Mouse (Mus musculus) embryonic facial prominence, embryonic 11.5 days (tissue): ENCODE results near the gene Hpgd. TPM values are rescaled to one million over a fixed set of nuclear protein-coding genes. Genes with fewer than 3 reads are reported as not detected.

Experiments
- ATAC-seq: fragments of 200-750 bp; cut with Nextera tagmentation; replicated peaks from 2 replicates; pipeline ENCODE4 v1.8.0; 2017; ENCODE audit warnings: low read depth; ENCODE audit not compliant: insufficient number of reproducible peaks, low FRiP score, low TSS enrichment
- DNase-seq: peaks from one replicate; pipeline ENCODE4 v3.0.0-alpha.2; 2015; ENCODE audit warnings: low spot score
- H3K27ac ChIP-seq: fragments of 300-500 bp; sonication (generic); replicated peaks from 2 replicates; pipeline ENCODE4 v1.5.1; 2014; ENCODE audit warnings: mild to moderate bottlenecking, low read depth, low read length, control low read depth
- H3K27me3 ChIP-seq: fragments of 300-500 bp; sonication (generic); 2 replicates; pipeline ENCODE4 v1.6.1; 2014; ENCODE audit warnings: mild to moderate bottlenecking, low read length, moderate library complexity, mixed read lengths; ENCODE audit not compliant: control insufficient read depth, insufficient read depth
- H3K36me3 ChIP-seq: fragments of 300-500 bp; sonication (generic); replicated peaks from 2 replicates; pipeline ENCODE4 v1.6.1; 2014; ENCODE audit warnings: low read depth, mild to moderate bottlenecking, low read length, moderate library complexity, mixed read lengths; ENCODE audit not compliant: control insufficient read depth, insufficient read depth
- H3K4me1 ChIP-seq: fragments of 300-500 bp; sonication (generic); 2 replicates; pipeline ENCODE4 v1.6.1; 2014; ENCODE audit warnings: low read length, mixed read lengths; ENCODE audit not compliant: control insufficient read depth, insufficient read depth
- H3K4me2 ChIP-seq: fragments of 300-500 bp; sonication (generic); 2 replicates; pipeline ENCODE4 v1.6.1; 2014; ENCODE audit warnings: low read depth, mild to moderate bottlenecking, control low read depth, low read length, moderate library complexity
- H3K4me3 ChIP-seq: fragments of 300-500 bp; sonication (generic); 2 replicates; pipeline ENCODE4 v1.5.1; 2014; ENCODE audit warnings: low read depth, low read length, control low read depth
- H3K9ac ChIP-seq: fragments of 300-500 bp; sonication (generic); replicated peaks from 2 replicates; pipeline ENCODE4 v1.6.1; 2014; ENCODE audit warnings: mild to moderate bottlenecking, control low read depth, low read length
- H3K9me3 ChIP-seq: fragments of 300-500 bp; sonication (generic); replicated peaks from 2 replicates; pipeline ENCODE4 v1.6.1; 2016; ENCODE audit warnings: mild to moderate bottlenecking, low read length, inconsistent platforms, mixed read lengths; ENCODE audit not compliant: control insufficient read depth
- WGBS: fragments of 180-500 bp; shearing (Covaris S2); extraction: QIAGEN DNeasy Blood & Tissue Kit; methylation state at CpG from one replicate; pipeline ENCODE4 v1.1.7; 2014; 5-methylcytosine and 5-hydroxymethylcytosine counted together
- polyA plus RNA-seq: library from polyadenylated mRNA; unstranded; fragments of >200 nt; fragmentation: Nextera tagmentation; extraction: Ambion mirVana; gene quantifications from 2 replicates; pipeline ENCODE4 v1.2.1, GENCODE M21; 2014

Hpgd gene
- polyA plus RNA-seq, 1 experiment from 2014 or later, result 44.9 TPM

GRCm38 (mm10) chr8:56277810-56278528 lies 16.4 kb upstream of the Hpgd start:
- Histone ChIP-seq H3K27ac (no peak overlapping the region), H3K36me3 (no peaks in the 10 kb centered on the region), H3K4me3 (no peak overlapping the region), H3K27me3 (no peaks in the 10 kb centered on the region), H3K4me2 (no peak overlapping the region), H3K9me3 (no peaks in the 10 kb centered on the region), H3K4me1 (no peaks in the 10 kb centered on the region), H3K9ac (no peak overlapping the region)
- ATAC-seq (no peak), DNase-seq (no peak)
- WGBS, result 92% methylated on average over 7 of the region's 9 CpGs

GRCm38 (mm10) chr8:56278545-56279063 lies 15.8 kb upstream of the Hpgd start:
- no peak overlapping the region for H3K9ac ChIP-seq
- no peaks in the 10 kb centered on the region for H3K4me1 ChIP-seq
- H3K27ac ChIP-seq, result no peak overlapping the region
- no peaks in the 10 kb centered on the region for H3K27me3 ChIP-seq
- no peak overlapping the region for H3K4me2 ChIP-seq
- H3K9me3 ChIP-seq, result no peaks in the 10 kb centered on the region
- ATAC-seq, result no peak
- DNase-seq, result no peak
- WGBS, result 59% methylated on average over 2 of the region's 2 CpGs
- no peaks in the 10 kb centered on the region for H3K36me3 ChIP-seq
- H3K4me3 ChIP-seq, result no peak overlapping the region

GRCm38 (mm10) chr8:56283936-56284335 lies 10.4 kb upstream of the Hpgd start:
- H3K9ac ChIP-seq, result no peak overlapping the region
- H3K4me3 ChIP-seq, result no peak overlapping the region
- H3K4me2 ChIP-seq, result no peak overlapping the region
- no peaks in the 10 kb centered on the region for H3K27me3 ChIP-seq
- H3K4me1 ChIP-seq, result no peaks in the 10 kb centered on the region
- no peaks in the 10 kb centered on the region for H3K36me3 ChIP-seq
- H3K27ac ChIP-seq, result no peak overlapping the region
- H3K9me3 ChIP-seq, result no peaks in the 10 kb centered on the region
- DNase-seq, result no peak
- no peak for ATAC-seq
- WGBS, result 83% methylated on average over 1 of the region's 1 CpGs

GRCm38 (mm10) chr8:56284957-56285356 lies 9.4 kb upstream of the Hpgd start:
- H3K4me1 ChIP-seq, result no peaks in the 10 kb centered on the region
- no peak overlapping the region for H3K4me3 ChIP-seq
- 32% methylated on average over 3 of the region's 3 CpGs for whole genome bisulfite sequencing
- no peaks in the 10 kb centered on the region for H3K9me3 ChIP-seq
- no peak overlapping the region for H3K9ac ChIP-seq
- ATAC-seq, result no peak
- H3K36me3 ChIP-seq, result no peaks in the 10 kb centered on the region
- H3K27me3 ChIP-seq, result no peaks in the 10 kb centered on the region
- H3K27ac ChIP-seq, result no peak overlapping the region
- no peak for DNase-seq
- H3K4me2 ChIP-seq, result no peak overlapping the region

GRCm38 (mm10) chr8:56286717-56287116 lies 7.7 kb upstream of the Hpgd start:
- H3K36me3 ChIP-seq, result no peaks in the 10 kb centered on the region
- ATAC-seq, result no peak
- H3K4me3 ChIP-seq, result no peak overlapping the region
- WGBS, result 73% methylated on average over 2 of the region's 2 CpGs
- H3K4me2 ChIP-seq, result no peak overlapping the region
- H3K4me1 ChIP-seq, result no peaks in the 10 kb centered on the region
- no peak overlapping the region for H3K27ac ChIP-seq
- H3K9me3 ChIP-seq, result no peaks in the 10 kb centered on the region
- no peak overlapping the region for H3K9ac ChIP-seq
- H3K27me3 ChIP-seq, result no peaks in the 10 kb centered on the region
- DNase-seq, result no peak

- Histone ChIP-seq H3K36me3 (no peaks in the 10 kb centered on the region), H3K27ac (no peak overlapping the region), H3K4me3 (no peak overlapping the region), H3K9me3 (no peaks in the 10 kb centered on the region), H3K27me3 (no peaks in the 10 kb centered on the region), H3K4me1 (no peaks in the 10 kb centered on the region), H3K9ac (no peak overlapping the region), H3K4me2 (no peak overlapping the region)
- WGBS, result 78% methylated on average over 7 of the region's 7 CpGs
- no peak for ATAC-seq
- no peak for DNase-seq
These were observed 6.9 kb upstream of the Hpgd start for GRCm38 (mm10) chr8:56287370-56288072.

- no peak overlapping the region for H3K4me2 ChIP-seq
- no peaks in the 10 kb centered on the region for H3K9me3 ChIP-seq
- no peak overlapping the region for H3K9ac ChIP-seq
- no peak overlapping the region for H3K27ac ChIP-seq
- DNase-seq (no peak), ATAC-seq (no peak)
- WGBS, result 90% methylated on average over 7 of the region's 7 CpGs
- no peaks in the 10 kb centered on the region for H3K36me3 ChIP-seq
- H3K27me3 ChIP-seq, result no peaks in the 10 kb centered on the region
- H3K4me1 ChIP-seq, result no peaks in the 10 kb centered on the region; the same call in 1 of the 2 replicates
- H3K4me3 ChIP-seq, result no peak overlapping the region
These were observed 2.1 kb upstream of the Hpgd start for GRCm38 (mm10) chr8:56292318-56292717.

GRCm38 (mm10) chr8:56293480-56293879 lies 905 bp upstream of the Hpgd start:
- DNase-seq (peak; percentile 49), ATAC-seq (no peak)
- Histone ChIP-seq H3K27ac (no peak overlapping the region), H3K4me2 (no peak overlapping the region), H3K36me3 (no peaks in the 10 kb centered on the region), H3K4me1 (no peaks in the 10 kb centered on the region; the same call in 1 of the 2 replicates), H3K4me3 (no peak overlapping the region), H3K27me3 (no peaks in the 10 kb centered on the region), H3K9me3 (no peaks in the 10 kb centered on the region), H3K9ac (no peak overlapping the region)
- WGBS, result 6% methylated on average over 8 of the region's 8 CpGs
